Mouse (Mus musculus): ENCODE measurements around the gene Atcay. TPM values are rescaled to one million over a fixed set of nuclear protein-coding genes. Genes with fewer than 3 reads are reported as not detected.
A peak's percentile ranks its signal among the peaks of the same experiment; 100 is the strongest.

Gene Atcay
- polyA plus RNA-seq, 1 experiment from 2014 or later = 1.6 TPM

GRCm38 (mm10) chr10:81216810-81217209 lies 13.8 kb downstream of the Atcay start:
- no peak overlapping the region for H3K27ac ChIP-seq
- ATAC-seq (ENCODE audit: insufficient read depth, low FRiP score, low read depth) = no peak
- no peak overlapping the region for H3K4me2 ChIP-seq
- 85% methylated on average over 6 of the region's 6 CpGs for WGBS
- H3K4me3 ChIP-seq (replicated peaks) = no peak overlapping the region
- H3K27me3 ChIP-seq (replicated peaks) = no peaks in the 10 kb centered on the region
- no peaks in the 10 kb centered on the region for H3K36me3 ChIP-seq
- H3K9me3 ChIP-seq = no peaks in the 10 kb centered on the region
- H3K4me1 ChIP-seq = no peaks in the 10 kb centered on the region
- no peak overlapping the region for H3K9ac ChIP-seq

- H3K4me3 ChIP-seq (replicated peaks) = no peak overlapping the region
- no peak overlapping the region for H3K27ac ChIP-seq
- no peaks in the 10 kb centered on the region for H3K27me3 ChIP-seq (replicated peaks)
- no peak for ATAC-seq (ENCODE audit: insufficient read depth, low FRiP score, low read depth)
- H3K36me3 ChIP-seq = no peaks in the 10 kb centered on the region
- no peaks in the 10 kb centered on the region for H3K9me3 ChIP-seq
- no peaks in the 10 kb centered on the region for H3K4me1 ChIP-seq
- H3K4me2 ChIP-seq = no peak overlapping the region
- no peak overlapping the region for H3K9ac ChIP-seq
- WGBS = 81% methylated on average over 6 of the region's 6 CpGs
Measured at GRCm38 (mm10) chr10:81216260-81216659, 14.4 kb downstream of the Atcay start.

- no peak overlapping the region for H3K4me2 ChIP-seq
- no peak for ATAC-seq (ENCODE audit: insufficient read depth, low FRiP score, low read depth)
- no peaks in the 10 kb centered on the region for H3K36me3 ChIP-seq
- no peak overlapping the region for H3K4me3 ChIP-seq (replicated peaks)
- H3K9ac ChIP-seq = no peak overlapping the region
- H3K4me1 ChIP-seq = no peaks in the 10 kb centered on the region
- no peak overlapping the region for H3K27ac ChIP-seq
- H3K9me3 ChIP-seq = no peaks in the 10 kb centered on the region
- 91% methylated on average over 5 of the region's 5 CpGs for WGBS
- H3K27me3 ChIP-seq (replicated peaks) = no peaks in the 10 kb centered on the region
Measured at GRCm38 (mm10) chr10:81210154-81210553, 20.5 kb downstream of the Atcay start.

- Histone ChIP-seq H3K4me2 (no peak overlapping the region), H3K4me1 (no peaks in the 10 kb centered on the region), H3K27ac (no peak overlapping the region), H3K9me3 (no peaks in the 10 kb centered on the region), H3K4me3 (replicated peaks) (no peak overlapping the region), H3K27me3 (replicated peaks) (no peaks in the 10 kb centered on the region), H3K9ac (no peak overlapping the region), H3K36me3 (no peaks in the 10 kb centered on the region)
- ATAC-seq (ENCODE audit: insufficient read depth, low FRiP score, low read depth) = no peak
- 66% methylated on average over 4 of the region's 4 CpGs for WGBS
Measured at GRCm38 (mm10) chr10:81204137-81204536, 26.5 kb downstream of the Atcay start.

- Histone ChIP-seq H3K4me3 (replicated peaks) (no peak overlapping the region), H3K36me3 (no peaks in the 10 kb centered on the region), H3K27me3 (replicated peaks) (no peaks in the 10 kb centered on the region), H3K9me3 (no peaks in the 10 kb centered on the region), H3K27ac (no peak overlapping the region), H3K4me1 (no peaks in the 10 kb centered on the region), H3K4me2 (no peak overlapping the region), H3K9ac (no peak overlapping the region)
- ATAC-seq (ENCODE audit: insufficient read depth, low FRiP score, low read depth) = peak; percentile 75
- 59% methylated on average over 8 of the region's 8 CpGs for WGBS
Measured at GRCm38 (mm10) chr10:81202978-81203720, 27.5 kb downstream of the Atcay start.

GRCm38 (mm10) chr10:81201807-81202758 lies 28.6 kb downstream of the Atcay start, which contains the start of gene Nmrk2:
TSS of gene Nmrk2 (minus strand) at chr10:81202051.
- no peaks in the 10 kb centered on the region for H3K4me1 ChIP-seq
- ATAC-seq (ENCODE audit: insufficient read depth, low FRiP score, low read depth) = no peak
- H3K27me3 ChIP-seq (replicated peaks) = no peaks in the 10 kb centered on the region; the same call in 1 of the 2 replicates
- no peak within 1 kb of the TSS for H3K9ac ChIP-seq
- no peaks in the 10 kb centered on the region for H3K9me3 ChIP-seq
- no peaks in the 10 kb centered on the region for H3K36me3 ChIP-seq
- no peak within 1 kb of the TSS for H3K4me2 ChIP-seq
- H3K27ac ChIP-seq = no peak within 1 kb of the TSS
- WGBS = 62% methylated on average over 13 of the region's 13 CpGs
- H3K4me3 ChIP-seq (replicated peaks) = no peak within 1 kb of the TSS

GRCm38 (mm10) chr10:81200605-81201287 lies 29.9 kb downstream of the Atcay start:
- H3K9ac ChIP-seq = no peak overlapping the region
- no peak for ATAC-seq (ENCODE audit: insufficient read depth, low FRiP score, low read depth)
- H3K27me3 ChIP-seq (replicated peaks) = peaks cover 7% of the 10 kb centered on the region

GRCm38 (mm10) chr10:81200141-81200540 lies 30.5 kb downstream of the Atcay start:
- H3K36me3 ChIP-seq = no peaks in the 10 kb centered on the region
- no peak overlapping the region for H3K4me2 ChIP-seq
- peaks cover 11% of the 10 kb centered on the region for H3K27me3 ChIP-seq (replicated peaks)
- 82% methylated on average over 13 of the region's 13 CpGs for WGBS
- no peak overlapping the region for H3K9ac ChIP-seq
- H3K4me3 ChIP-seq (replicated peaks) = no peak overlapping the region
- H3K27ac ChIP-seq = no peak overlapping the region
- no peak for ATAC-seq (ENCODE audit: insufficient read depth, low FRiP score, low read depth)
- no peaks in the 10 kb centered on the region for H3K9me3 ChIP-seq
- no peaks in the 10 kb centered on the region for H3K4me1 ChIP-seq

More at GRCm38 (mm10) chr10:81200605-81201287, 29.9 kb downstream of the Atcay start:
- 69% methylated on average over 20 of the region's 20 CpGs for WGBS
- Histone ChIP-seq H3K9me3 (no peaks in the 10 kb centered on the region), H3K4me2 (no peak overlapping the region), H3K4me3 (replicated peaks) (no peak overlapping the region), H3K36me3 (no peaks in the 10 kb centered on the region), H3K4me1 (no peaks in the 10 kb centered on the region), H3K27ac (no peak overlapping the region)

- Histone ChIP-seq H3K4me1 (peaks cover 8% of the 10 kb centered on the region), H3K27me3 (replicated peaks) (peaks cover 21% of the 10 kb centered on the region), H3K9ac (no peak overlapping the region), H3K9me3 (no peaks in the 10 kb centered on the region), H3K4me3 (replicated peaks) (no peak overlapping the region), H3K4me2 (no peak overlapping the region), H3K27ac (no peak overlapping the region), H3K36me3 (no peaks in the 10 kb centered on the region)
- WGBS = 87% methylated on average over 6 of the region's 6 CpGs
- no peak for ATAC-seq (ENCODE audit: insufficient read depth, low FRiP score, low read depth)
Measured at GRCm38 (mm10) chr10:81198990-81199389, 31.6 kb downstream of the Atcay start.

- 2% methylated on average over 9 of the region's 9 CpGs for WGBS
- no peak overlapping the region for H3K27ac ChIP-seq
- no peak overlapping the region for H3K9ac ChIP-seq
- H3K4me1 ChIP-seq = peaks cover 12% of the 10 kb centered on the region
- H3K9me3 ChIP-seq = no peaks in the 10 kb centered on the region
- H3K4me3 ChIP-seq (replicated peaks) = no peak overlapping the region
- H3K4me2 ChIP-seq = no peak overlapping the region
- peaks cover 24% of the 10 kb centered on the region for H3K27me3 ChIP-seq (replicated peaks)
- H3K36me3 ChIP-seq = no peaks in the 10 kb centered on the region
- ATAC-seq (ENCODE audit: insufficient read depth, low FRiP score, low read depth) = no peak
Measured at GRCm38 (mm10) chr10:81198230-81198629, 32.4 kb downstream of the Atcay start.

- H3K9ac ChIP-seq = no peak overlapping the region; the same call in 1 of the 2 replicates
- H3K36me3 ChIP-seq = no peaks in the 10 kb centered on the region
- no peaks in the 10 kb centered on the region for H3K9me3 ChIP-seq
- H3K4me2 ChIP-seq = no peak overlapping the region
- 54% methylated on average over 6 of the region's 6 CpGs for WGBS
- H3K27ac ChIP-seq = no peak overlapping the region
- no peak overlapping the region for H3K4me3 ChIP-seq (replicated peaks)
- H3K4me1 ChIP-seq = peaks cover 18% of the 10 kb centered on the region
- no peak for ATAC-seq (ENCODE audit: insufficient read depth, low FRiP score, low read depth)
- H3K27me3 ChIP-seq (replicated peaks) = peaks cover 24% of the 10 kb centered on the region
Measured at GRCm38 (mm10) chr10:81197305-81197704, 33.3 kb downstream of the Atcay start.

All from stomach, embryonic 15.5 days (tissue).